7 mouse cellular contexts compared by ENCODE assay signal in the genomic region with DNA sequence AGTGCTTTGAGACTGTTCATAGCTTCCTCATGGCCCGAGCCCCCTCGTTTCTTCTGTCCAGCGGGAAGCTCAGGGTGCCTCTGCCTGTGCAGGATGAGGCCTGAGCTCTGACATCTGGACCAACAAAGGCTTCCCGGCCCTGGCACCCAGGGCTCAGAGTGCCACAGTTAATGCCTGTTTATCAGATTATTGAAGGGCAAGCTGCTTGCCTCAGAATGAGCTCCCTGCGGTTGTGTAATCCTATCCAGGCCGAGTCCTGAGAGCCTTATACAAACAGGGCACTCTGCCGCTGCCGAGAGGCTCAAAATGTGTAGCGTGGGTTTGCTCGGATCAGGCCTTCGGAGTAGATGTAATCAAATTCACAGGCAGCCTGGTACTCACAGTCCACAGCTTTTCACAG.
DNase-seq lines count a peak whose midpoint lies in the region; ATAC-seq and TF ChIP-seq lines count a peak whose summit lies in the region.

No protein-coding gene starts in this region.

- DNase-seq in adrenal gland, postnatal 25 days: peak; percentile 48
- DNase-seq in cerebellum, adult 9-10 months: peak; percentile 27
- peak; percentile 20 for DNase-seq in gastrocnemius, postnatal 10 days
- DNase-seq in limb, embryonic 14.5 days (ENCODE audit: low spot score): no peak

- H3K9me3 ChIP-seq in hindbrain, embryonic 16.5 days (ENCODE audit: control insufficient read depth, low read length): no peaks in the 10 kb centered on the region
- H3K9me3 ChIP-seq in limb, embryonic 14.5 days (ENCODE audit: control insufficient read depth, low read length): no peaks in the 10 kb centered on the region
- H3K9me3 ChIP-seq in midbrain, embryonic 16.5 days (replicated peaks; ENCODE audit: control insufficient read depth, low read length, poor library complexity, severe bottlenecking): no peaks in the 10 kb centered on the region

- no peak for ATAC-seq in hindbrain, embryonic 16.5 days
- no peak for ATAC-seq in limb, embryonic 14.5 days (ENCODE audit: low FRiP score, low read depth)
- ATAC-seq in midbrain, embryonic 16.5 days: peak; percentile 61; the same call in 1 of the 2 replicates
- no peak for ATAC-seq in erythroblast, adult 5-6 weeks (replicated peaks; ENCODE audit: low FRiP score, poor library complexity, severe bottlenecking)

- TF ChIP-seq POLR2A in limb, embryonic 14.5 days (IDR thresholded peaks at IDR 0.05; ENCODE audit: borderline replicate concordance, extremely low read depth, insufficient read depth, insufficient read length): no peak

- H3K36me3 ChIP-seq in hindbrain, embryonic 16.5 days (ENCODE audit: control insufficient read depth, insufficient read depth, low read length): no peaks in the 10 kb centered on the region
- no peaks in the 10 kb centered on the region for H3K36me3 ChIP-seq in limb, embryonic 14.5 days (ENCODE audit: control insufficient read depth, insufficient read depth, low read length)
- H3K36me3 ChIP-seq in midbrain, embryonic 16.5 days (ENCODE audit: control insufficient read depth, insufficient read depth, low read length): no peaks in the 10 kb centered on the region

- WGBS in hindbrain, embryonic 16.5 days: 17% methylated on average over 11 of the region's 11 CpGs
- 23% methylated on average over 11 of the region's 11 CpGs for WGBS in limb, embryonic 14.5 days
- WGBS in midbrain, embryonic 16.5 days: 3% methylated on average over 11 of the region's 11 CpGs

- peaks cover 15% of the 10 kb centered on the region for H3K4me1 ChIP-seq in hindbrain, embryonic 16.5 days (ENCODE audit: control insufficient read depth, insufficient read depth, low read depth, low read length)
- H3K4me1 ChIP-seq in limb, embryonic 14.5 days (ENCODE audit: control insufficient read depth, insufficient read depth, low read length): peaks cover 24% of the 10 kb centered on the region
- peaks cover 26% of the 10 kb centered on the region for H3K4me1 ChIP-seq in midbrain, embryonic 16.5 days (ENCODE audit: control insufficient read depth, insufficient read depth, low read length)

- H3K27ac ChIP-seq in hindbrain, embryonic 16.5 days (ENCODE audit: low read depth, low read length): peak overlapping the region; percentile 37; the same call in 1 of the 2 replicates
- H3K27ac ChIP-seq in limb, embryonic 14.5 days (replicated peaks; ENCODE audit: low read depth, low read length): 0 out of 2 replicates have a peak overlapping the region, but pooled peaks have one; percentile 3
- H3K27ac ChIP-seq in midbrain, embryonic 16.5 days (ENCODE audit: low read length): peak overlapping the region; percentile 45

- H3K27me3 ChIP-seq in hindbrain, embryonic 16.5 days (replicated peaks; ENCODE audit: control insufficient read depth, insufficient read depth, low read length): no peaks in the 10 kb centered on the region
- no peaks in the 10 kb centered on the region for H3K27me3 ChIP-seq in limb, embryonic 14.5 days (ENCODE audit: control insufficient read depth, insufficient read depth, low read length)
- H3K27me3 ChIP-seq in midbrain, embryonic 16.5 days (ENCODE audit: control insufficient read depth, insufficient read depth, low read depth, low read length): no peaks in the 10 kb centered on the region

- 0 out of 2 replicates have a peak overlapping the region, but pooled peaks have one; percentile 21 for H3K9ac ChIP-seq in hindbrain, embryonic 16.5 days (ENCODE audit: low read depth, low read length)
- 0 out of 2 replicates have a peak overlapping the region, but pooled peaks have one; percentile 22 for H3K9ac ChIP-seq in limb, embryonic 14.5 days (ENCODE audit: low read depth, low read length, severe bottlenecking)
- H3K9ac ChIP-seq in midbrain, embryonic 16.5 days (ENCODE audit: low read depth, low read length): 0 out of 2 replicates have a peak overlapping the region, but pooled peaks have one; percentile 31

- H3K4me3 ChIP-seq in hindbrain, embryonic 16.5 days (ENCODE audit: low read length): no peak overlapping the region
- H3K4me3 ChIP-seq in limb, embryonic 14.5 days (replicated peaks; ENCODE audit: low read length): no peak overlapping the region
- no peak overlapping the region for H3K4me3 ChIP-seq in midbrain, embryonic 16.5 days (ENCODE audit: low read depth, low read length)

- no peak overlapping the region for H3K4me2 ChIP-seq in hindbrain, embryonic 16.5 days (ENCODE audit: low read length)
- H3K4me2 ChIP-seq in limb, embryonic 14.5 days (replicated peaks; ENCODE audit: low read depth, low read length, severe bottlenecking): no peak overlapping the region; the same call in 1 of the 2 replicates
- peak overlapping the region; percentile 17; the same call in 1 of the 2 replicates for H3K4me2 ChIP-seq in midbrain, embryonic 16.5 days (ENCODE audit: low read length)
